In the genomic region with DNA sequence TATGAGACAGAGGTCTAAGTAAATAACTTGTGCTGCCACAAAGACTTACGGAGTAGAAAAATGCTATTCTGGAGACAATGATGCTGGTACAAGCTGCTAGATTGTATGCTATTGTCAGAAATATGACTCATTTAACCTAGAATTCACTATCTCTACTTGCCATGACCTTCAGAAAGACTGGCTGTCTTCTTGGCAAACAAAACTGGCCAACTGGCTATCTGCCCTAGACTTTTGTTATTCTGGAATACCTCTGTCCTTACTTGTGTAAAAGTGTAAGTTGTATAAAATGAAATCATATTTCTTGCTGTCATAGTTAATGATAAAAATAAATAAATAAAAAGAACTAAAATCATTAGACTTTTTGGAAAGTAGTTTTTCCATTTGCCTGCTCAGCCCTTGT, we compare ENCODE assay signal across 24 mouse cellular contexts.
DNase-seq lines count a peak whose midpoint lies in the region; ATAC-seq and TF ChIP-seq lines count a peak whose summit lies in the region.
"Had no signal": no experiment of that assay in that cellular context is flagged by ENCODE, and none has a peak within 500 bp of the region (broad histone marks: within the 10 kb centered on the region; RNA-seq: fewer than 3 reads in every experiment).

No protein-coding gene starts in this region.

- H3K9ac ChIP-seq in liver, adult 2 months (ENCODE audit: low read depth, low read length): no peak overlapping the region
- no peak overlapping the region for H3K9ac ChIP-seq in liver, embryonic 11.5 days (ENCODE audit: low read depth, low read length)
- H3K9ac ChIP-seq: forebrain, embryonic 13.5 days; hindbrain, embryonic 13.5 days; intestine, embryonic 15.5 days had no signal

- no peaks in the 10 kb centered on the region for H3K79me2 ChIP-seq in liver, adult 2 months (ENCODE audit: control insufficient read depth, insufficient read depth, low read length)

- intact Hi-C loops in heart, postnatal 36 days (cut with DNase I): no loop called here

- ATAC-seq in liver, embryonic 11.5 days (replicated peaks; ENCODE audit: low FRiP score): no peak
- ATAC-seq: activated CD4-positive, CD25-positive, alpha-beta regulatory T cell, adult 4 months; CD4-positive, CD25-positive, alpha-beta regulatory T cell, adult 4 months; forebrain, embryonic 13.5 days; forebrain, embryonic 16.5 days; hindbrain, embryonic 16.5 days; intestine, embryonic 15.5 days had no signal

- H3K27ac ChIP-seq in liver, adult 2 months (replicated peaks; ENCODE audit: insufficient read depth, low read depth, low read length): no peak overlapping the region
- H3K27ac ChIP-seq in liver, embryonic 11.5 days (ENCODE audit: low read depth, low read length): no peak overlapping the region
- H3K27ac ChIP-seq: forebrain, embryonic 10.5 days; forebrain, embryonic 13.5 days; gastrocnemius, adult 2 months; hindbrain, embryonic 10.5 days; hindbrain, embryonic 13.5 days; intestine, embryonic 15.5 days had no signal

- H3K4me3 ChIP-seq in liver, adult 2 months (ENCODE audit: insufficient read depth, low read depth, low read length): no peak overlapping the region
- H3K4me3 ChIP-seq in liver, embryonic 11.5 days (ENCODE audit: low read depth, low read length): no peak overlapping the region
- H3K4me3 ChIP-seq: forebrain, embryonic 10.5 days; forebrain, embryonic 13.5 days; gastrocnemius, adult 2 months; hindbrain, embryonic 10.5 days; hindbrain, embryonic 13.5 days; intestine, embryonic 15.5 days had no signal

- no peak for TF ChIP-seq POLR2A in liver, adult 2 months (IDR thresholded peaks at IDR 0.05; ENCODE audit: extremely low read depth, insufficient read depth, low read length)

- peak; percentile 11 for DNase-seq in liver, adult 2 months (ENCODE audit: extremely low read depth, low read depth, low spot score)
- no peak for DNase-seq in liver, embryonic 11.5 days (ENCODE audit: low spot score)
- peak; percentile 11 for DNase-seq in adrenal gland, adult 8-10 months
- DNase-seq in adrenal gland, postnatal 14 days: peak; percentile 9
- DNase-seq in kidney, adult 11 months: no peak
- DNase-seq in heart, postnatal 36 days: no peak
- DNase-seq: cerebellum, adult 11-12 months; cerebellum, adult 8-10 months; cerebellum, postnatal 10 days; cerebellum, postnatal 36 days; gastrocnemius, adult 2 months; gastrocnemius, postnatal 14 days; heart, adult 11 months; kidney, adult 18-20 months had no signal

- H3K9me3 ChIP-seq in liver, embryonic 11.5 days (ENCODE audit: control insufficient read depth, low read length): no peaks in the 10 kb centered on the region
- H3K9me3 ChIP-seq: forebrain, embryonic 10.5 days; forebrain, embryonic 13.5 days; hindbrain, embryonic 10.5 days; hindbrain, embryonic 13.5 days; intestine, embryonic 15.5 days had no signal

- no peak for TF ChIP-seq CTCF in liver, adult 2 months (IDR thresholded peaks at IDR 0.05; ENCODE audit: low read depth, low read length)

- H3K36me3 ChIP-seq in liver, adult 2 months (ENCODE audit: control insufficient read depth, insufficient read depth, low read length): no peaks in the 10 kb centered on the region
- no peaks in the 10 kb centered on the region for H3K36me3 ChIP-seq in liver, embryonic 11.5 days (ENCODE audit: control insufficient read depth, insufficient read depth, low read length)
- H3K36me3 ChIP-seq: forebrain, embryonic 10.5 days; hindbrain, embryonic 10.5 days; hindbrain, embryonic 13.5 days; intestine, embryonic 15.5 days had no signal

- no peaks in the 10 kb centered on the region for H3K27me3 ChIP-seq in liver, adult 2 months (ENCODE audit: control insufficient read depth, insufficient read depth, low read length)
- H3K27me3 ChIP-seq in liver, embryonic 11.5 days (replicated peaks; ENCODE audit: control insufficient read depth, insufficient read depth, low read length): no peaks in the 10 kb centered on the region
- H3K27me3 ChIP-seq: forebrain, embryonic 13.5 days; hindbrain, embryonic 13.5 days; intestine, embryonic 15.5 days had no signal

- H3K4me1 ChIP-seq in liver, adult 2 months (ENCODE audit: control insufficient read depth, insufficient read depth, low read length): no peaks in the 10 kb centered on the region
- H3K4me1 ChIP-seq in liver, embryonic 11.5 days (replicated peaks; ENCODE audit: control insufficient read depth, insufficient read depth, low read length): no peaks in the 10 kb centered on the region
- H3K4me1 ChIP-seq: forebrain, embryonic 10.5 days; forebrain, embryonic 13.5 days; hindbrain, embryonic 10.5 days; hindbrain, embryonic 13.5 days; intestine, embryonic 15.5 days had no signal

- 93% methylated on average over 1 of the region's 1 CpGs for WGBS in liver, adult 2 months
- 88% methylated on average over 1 of the region's 1 CpGs for WGBS in liver, embryonic 11.5 days

- no peak overlapping the region for H3K4me2 ChIP-seq in liver, embryonic 11.5 days
- H3K4me2 ChIP-seq: forebrain, embryonic 13.5 days; heart, embryonic 11.5 days; hindbrain, embryonic 13.5 days; intestine, embryonic 15.5 days had no signal

Comparison
In these comparisons a context has a peak if more than half of its experiments do, and no peak if none do; other contexts are left out.
1. DNase-seq: peak in liver, adult 2 months (single experiment), adrenal gland, adult 8-10 months (single experiment) and adrenal gland, postnatal 14 days (single experiment); none in liver, embryonic 11.5 days (single experiment), kidney, adult 11 months (single experiment) and heart, postnatal 36 days (0 of 2).